Mouse (Mus musculus): ENCODE results near the gene 4930415O20Rik.

Gene 4930415O20Rik

DNA sequence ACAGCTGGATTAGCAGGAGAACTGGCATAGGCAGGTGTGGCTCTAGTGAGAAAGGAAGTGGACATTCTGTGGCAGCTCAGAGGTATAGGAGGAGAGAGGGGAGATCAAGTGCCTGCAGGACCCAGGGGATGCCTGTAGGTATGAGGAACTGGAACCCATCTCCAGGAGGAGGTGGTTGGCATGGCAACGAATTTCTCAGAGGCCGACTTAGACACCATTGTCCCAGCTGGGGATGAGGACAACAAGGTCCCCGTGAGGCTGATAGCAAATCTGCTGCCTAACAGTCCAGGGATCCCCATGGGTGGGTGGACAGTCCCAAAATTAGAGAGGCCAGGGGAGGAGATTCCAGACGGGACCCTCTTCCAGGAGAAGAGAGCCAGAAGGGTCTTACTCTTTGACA, 62.1 kb downstream of the 4930415O20Rik start:
- no peak for DNase-seq

DNA sequence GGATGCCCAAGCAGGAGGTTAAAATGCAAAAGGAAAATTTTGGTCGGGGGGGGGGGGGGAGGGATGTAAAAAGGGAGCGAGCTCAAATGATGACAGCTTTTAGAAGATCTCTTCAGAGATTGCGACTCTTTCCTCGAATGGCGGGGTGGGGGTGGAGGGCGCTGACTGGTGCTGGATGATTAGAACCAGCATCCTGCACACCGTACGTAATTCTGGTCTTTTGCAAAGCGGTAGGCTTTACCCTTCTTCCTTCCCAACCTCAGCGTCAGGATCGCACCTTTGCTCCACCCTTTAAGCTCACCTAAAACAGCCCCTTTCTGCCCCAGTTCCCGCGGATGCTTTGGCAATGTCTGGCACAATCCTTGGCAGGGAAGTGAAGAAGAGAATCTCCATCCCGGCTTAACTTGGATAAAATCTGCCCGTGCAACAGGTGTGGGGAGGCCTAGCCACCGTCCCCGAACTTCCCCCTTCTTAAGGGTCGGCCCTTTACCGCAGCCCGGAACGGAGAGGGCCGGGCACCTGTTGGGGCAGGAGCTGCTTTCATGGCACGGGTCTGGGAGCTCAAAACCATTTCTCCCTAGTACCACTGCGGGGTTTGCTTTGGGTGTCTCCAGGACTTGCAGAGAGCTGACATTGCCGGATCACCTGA, 63.1 kb downstream of the 4930415O20Rik start:
- no peak for DNase-seq

DNA sequence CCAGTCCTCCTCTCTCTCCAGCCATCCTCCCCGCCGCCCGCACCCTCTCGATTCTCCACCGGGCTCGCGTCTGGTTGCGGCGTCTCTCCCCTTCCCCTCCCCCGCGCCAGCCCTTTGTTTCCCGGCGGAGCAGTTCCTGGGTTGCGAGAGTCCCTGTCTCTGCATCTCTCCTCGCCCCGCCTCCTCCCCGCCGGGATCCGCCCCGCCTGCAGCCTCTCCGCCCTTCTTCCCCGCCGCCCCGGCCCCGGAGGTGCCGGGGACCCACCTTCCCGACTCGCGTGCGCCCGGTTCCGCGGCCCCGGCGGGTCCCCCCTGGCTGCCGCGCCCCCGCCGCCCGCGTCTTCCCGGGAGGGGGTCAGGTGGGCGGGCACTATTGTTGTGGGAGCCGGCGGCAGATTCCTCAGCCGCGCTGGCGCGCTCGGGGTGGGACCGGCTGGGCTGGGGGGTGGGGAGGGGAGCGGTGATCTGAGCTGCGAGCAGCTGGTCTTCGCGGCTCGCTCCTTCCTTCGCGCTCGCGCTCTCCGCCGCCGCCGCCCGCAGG, 63.8 kb downstream of the 4930415O20Rik start:
- peak; percentile 73 for DNase-seq

DNA sequence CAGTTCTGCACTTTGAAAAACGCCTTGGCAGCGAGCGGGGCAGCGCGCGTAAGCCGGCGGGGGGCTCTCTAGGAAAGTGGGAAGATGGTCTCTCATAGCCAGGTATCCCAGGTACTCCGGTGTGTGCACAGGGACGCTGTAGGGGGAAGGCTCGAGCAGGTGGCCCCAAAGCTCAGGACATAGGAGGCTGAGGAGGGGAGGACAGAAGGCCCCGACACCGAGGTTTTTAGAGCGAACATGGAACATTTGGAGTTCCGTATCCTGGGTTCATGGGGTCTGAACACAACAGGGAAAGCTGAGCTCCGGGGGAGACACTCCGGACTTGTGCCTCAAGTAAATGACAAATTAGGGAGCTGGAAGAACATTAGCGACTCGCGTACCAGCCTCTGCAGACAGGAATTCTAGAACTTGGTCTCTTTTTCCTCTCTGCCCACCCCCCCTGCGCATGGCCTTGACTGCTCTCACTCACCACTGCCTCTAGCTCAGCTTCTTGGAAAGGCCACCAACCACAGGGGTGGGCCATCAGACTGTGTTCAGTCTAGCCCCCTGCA, 64.6 kb downstream of the 4930415O20Rik start:
- no peak for DNase-seq

DNA sequence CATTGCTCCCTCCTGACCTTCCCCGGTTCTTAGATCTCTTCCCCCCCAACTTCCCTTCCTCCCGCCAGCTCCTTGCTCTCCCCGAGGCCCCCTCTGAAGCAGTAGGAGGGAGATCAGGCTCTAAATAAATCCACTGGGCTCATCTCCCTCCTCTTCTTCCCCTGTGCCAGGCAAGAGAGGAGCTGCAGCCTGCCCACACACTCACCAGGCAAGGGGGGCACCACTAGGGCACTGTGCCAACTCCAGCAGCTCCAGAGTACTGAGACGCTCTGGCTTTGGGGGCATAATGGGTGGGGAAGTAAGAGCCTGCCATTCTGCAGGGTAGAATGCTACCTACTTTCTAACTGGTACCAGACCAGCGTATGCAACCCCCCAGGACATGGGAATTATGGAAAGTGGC, 65.7 kb downstream of the 4930415O20Rik start:
- DNase-seq: no peak

DNA sequence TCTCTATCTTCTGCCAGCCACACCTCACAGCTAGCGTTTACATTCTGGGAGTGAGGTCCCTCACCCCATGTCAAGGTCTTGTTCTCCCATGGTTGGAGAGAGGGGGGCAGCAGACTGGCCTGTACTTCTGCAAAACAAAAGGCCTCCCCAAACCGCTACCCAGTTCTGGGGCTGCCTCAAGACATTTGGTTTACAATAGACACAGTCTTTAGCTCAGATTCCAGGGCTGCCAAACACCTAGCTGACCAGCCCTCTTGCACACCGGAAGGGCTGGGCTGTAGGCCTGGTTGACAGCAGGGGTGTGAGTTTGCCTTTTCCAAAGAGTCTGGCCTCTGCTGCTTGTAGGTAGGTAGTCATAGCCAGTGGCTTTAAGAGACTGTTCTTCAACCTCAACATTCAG, 66.4 kb downstream of the 4930415O20Rik start:
- DNase-seq: no peak
